Mouse (Mus musculus) left cerebral cortex, adult 11 months (tissue): ENCODE measurements around the gene Slc22a27.
"Not testable (repeated sequence)": the region's sequence is repeated elsewhere in the genome, so short reads cannot be mapped to it uniquely, and the experiment has no call there.

Experiments
- DNase-seq: peaks from one replicate; pipeline ENCODE4 v3.0.0; 2022; ENCODE audit warnings: low spot score

Gene Slc22a27

DNA sequence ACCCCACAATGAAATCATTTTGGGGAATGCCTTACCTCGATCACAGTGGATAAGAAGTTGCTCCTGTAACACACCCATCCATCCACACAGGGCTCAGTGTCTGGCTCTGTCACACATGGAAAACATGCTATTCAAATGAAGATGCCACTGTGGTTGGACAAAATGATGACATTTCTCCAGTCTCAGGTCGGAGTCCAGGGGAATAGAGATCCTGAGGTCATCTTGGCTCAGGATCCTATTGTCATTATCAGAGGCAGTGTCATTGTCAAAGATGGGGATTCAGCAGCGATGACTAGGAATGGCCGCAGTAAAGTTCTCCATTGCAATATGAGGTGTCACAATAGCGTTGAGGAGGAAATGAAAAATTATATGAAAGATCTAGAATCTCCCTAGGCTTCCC lies at the start of gene Slc22a27:
Gene Slc22a27 (minus strand): TSS at position 101 of the 400 bp plus-strand sequence.
- DNase-seq = not testable (repeated sequence)

DNA sequence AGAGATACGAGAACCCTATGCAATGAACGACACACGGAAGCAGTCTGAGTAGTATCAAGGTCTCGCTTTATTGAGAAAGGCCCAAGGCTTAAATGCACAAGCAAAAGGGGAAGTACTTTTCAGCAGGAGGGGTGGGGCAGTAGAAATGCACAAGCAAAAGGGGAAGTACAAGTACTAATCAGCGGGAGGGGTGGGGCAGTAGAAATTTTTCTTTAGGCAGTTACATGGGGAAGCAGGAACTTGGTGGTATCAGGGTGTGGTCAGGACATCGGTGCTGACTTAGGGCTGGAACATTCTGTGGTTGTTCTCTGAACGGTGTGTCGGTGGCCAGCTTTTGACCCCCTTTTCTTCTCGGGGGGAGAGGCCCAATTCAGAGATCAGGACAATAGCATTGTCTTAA lies 45.8 kb upstream of the Slc22a27 start:
- DNase-seq = not testable (repeated sequence)

DNA sequence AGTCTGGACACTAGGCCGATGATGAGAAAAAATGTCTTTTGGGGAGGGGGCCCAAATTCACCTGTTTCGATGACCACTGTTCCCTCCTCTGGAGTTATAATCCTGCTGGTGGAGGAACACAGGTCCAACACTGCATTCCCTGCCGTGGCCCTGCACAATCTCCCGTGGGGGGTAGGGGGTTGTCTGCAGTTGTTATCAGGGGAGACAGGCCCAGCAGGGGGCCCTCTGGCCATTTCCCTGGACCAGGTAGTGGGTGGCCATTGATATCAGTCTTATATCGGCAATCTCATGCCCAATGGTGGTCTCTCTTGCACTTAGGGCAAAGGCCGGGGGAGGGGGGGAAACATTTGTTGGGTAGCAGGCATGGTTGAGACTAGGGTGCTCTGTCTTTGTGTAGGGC lies 43.3 kb upstream of the Slc22a27 start:
- DNase-seq = not testable (repeated sequence)

DNA sequence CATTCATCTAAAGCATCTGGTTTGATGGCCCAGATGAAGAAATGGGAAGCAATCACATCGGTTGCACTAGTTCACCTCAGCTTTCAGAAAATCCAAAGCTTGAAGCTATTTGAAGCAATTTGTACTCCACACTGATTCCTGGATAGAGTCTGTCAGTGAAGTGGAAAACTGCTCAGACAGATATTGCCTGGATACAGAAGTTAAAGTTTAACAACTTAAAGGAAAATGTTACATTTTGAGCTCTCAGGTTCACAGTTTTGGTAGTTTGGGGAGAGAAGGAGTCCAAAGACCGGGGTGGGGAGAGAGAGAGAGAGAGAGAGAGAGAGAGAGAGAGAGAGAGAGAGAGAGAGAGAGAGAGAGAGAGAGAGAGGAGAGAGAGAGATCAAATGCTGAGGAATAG lies 2.9 kb upstream of the Slc22a27 start:
- no peak for DNase-seq

DNA sequence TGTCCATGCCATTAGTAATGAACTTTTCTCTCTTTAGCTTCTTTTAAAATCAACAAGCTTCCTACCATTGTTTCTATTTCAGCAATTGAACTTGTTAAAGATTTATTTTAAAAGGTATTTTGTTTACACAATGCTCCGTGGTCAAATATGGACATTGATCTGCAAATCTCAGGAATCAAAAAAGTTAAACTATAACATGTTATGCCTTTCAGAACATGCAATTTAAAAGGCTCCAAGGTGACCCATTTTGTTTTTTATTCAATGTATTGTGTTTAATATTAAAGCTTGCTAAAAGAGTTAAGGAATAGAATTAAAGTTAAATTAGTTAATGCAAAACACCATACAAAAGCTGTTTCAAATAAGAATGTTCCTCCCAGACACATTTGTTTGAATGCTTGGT lies 723 bp upstream of the Slc22a27 start:
- not testable (repeated sequence) for DNase-seq

DNA sequence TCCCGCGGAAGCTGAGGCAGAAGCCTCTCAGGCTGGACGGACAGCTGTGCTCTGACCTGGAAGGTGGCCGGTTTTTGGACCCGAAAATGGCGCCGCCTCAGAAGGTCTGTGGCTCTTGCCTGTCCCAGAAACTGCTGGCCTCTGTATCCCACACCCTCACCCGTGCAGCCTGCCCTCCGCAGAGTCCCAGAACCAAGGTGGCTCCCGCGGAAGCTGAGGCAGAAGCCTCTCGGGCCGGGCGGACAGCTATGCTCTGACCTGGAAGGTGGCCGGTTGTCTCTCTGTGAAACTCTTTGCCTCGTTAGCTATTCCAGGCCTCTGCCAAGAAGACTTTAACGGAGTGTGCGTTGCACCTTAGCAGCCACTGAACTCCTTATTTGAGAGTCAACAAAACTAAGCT lies 26.4 kb downstream of the Slc22a27 start:
- not testable (repeated sequence) for DNase-seq

DNA sequence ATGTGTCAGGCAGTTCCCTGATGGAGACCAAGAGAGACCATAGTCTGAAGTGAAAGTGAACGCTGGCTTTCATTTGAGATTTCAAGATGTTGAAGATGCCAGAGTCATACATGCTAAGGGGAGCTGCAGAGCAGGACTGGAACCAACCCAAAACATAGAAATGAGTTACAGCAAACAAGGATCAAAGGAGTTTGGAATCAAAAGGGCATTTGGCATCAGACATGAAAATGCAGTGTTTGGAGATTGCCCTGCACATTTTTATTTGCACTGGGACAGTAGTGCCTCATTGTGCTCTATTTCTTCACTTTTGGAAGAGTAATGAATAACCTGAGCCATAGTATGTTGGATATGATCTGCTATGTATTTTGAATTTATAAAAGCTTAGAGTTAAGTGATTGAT lies 89.2 kb downstream of the Slc22a27 start:
- no peak for DNase-seq

DNA sequence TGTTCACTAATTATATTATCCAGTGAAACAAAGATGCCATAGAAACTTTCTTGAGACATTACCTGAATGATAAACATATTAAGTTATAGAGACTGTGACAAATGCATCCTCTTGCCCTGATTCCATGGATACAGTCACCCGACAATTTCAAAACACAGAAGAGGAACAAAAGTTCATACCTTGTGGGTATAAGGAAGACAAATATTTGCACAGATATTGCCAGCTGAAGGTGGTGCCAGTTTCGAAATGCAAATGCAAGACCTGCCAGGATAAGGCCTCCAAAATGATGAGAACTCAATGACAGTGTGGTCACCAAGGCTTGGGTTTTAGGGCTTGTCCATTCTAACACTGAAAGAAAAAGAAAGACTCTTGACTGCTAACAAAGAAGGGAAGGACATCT lies 136.0 kb downstream of the Slc22a27 start:
- DNase-seq = no peak
